Mouse (Mus musculus): ENCODE results near the gene Hexdc. TPM values are rescaled to one million over a fixed set of nuclear protein-coding genes. Genes with fewer than 3 reads are reported as not detected.

Gene Hexdc
- polyA plus RNA-seq, 1 experiment from 2014 or later: 12.2 TPM

Other genes with a start within 250 kb of the Hexdc start
- gene Csnk1d, start 213.1 kb upstream of the Hexdc start, polyA plus RNA-seq (2016; fragmentation: Nextera tagmentation; extraction: Ambion mirVana): 157 TPM in 2 replicates
- 0.34 and 0.47 TPM in 2 replicates for gene Cd7, start 165.0 kb upstream of the Hexdc start, polyA plus RNA-seq (2016; fragmentation: Nextera tagmentation; extraction: Ambion mirVana)
- gene Sectm1b, start 140.9 kb upstream of the Hexdc start, polyA plus RNA-seq (2016; fragmentation: Nextera tagmentation; extraction: Ambion mirVana): not detected in 2 replicates
- gene Sectm1a, start 123.2 kb upstream of the Hexdc start, polyA plus RNA-seq (2016; fragmentation: Nextera tagmentation; extraction: Ambion mirVana): not detected in 2 replicates
- gene Tex19.2, start 85.8 kb upstream of the Hexdc start, polyA plus RNA-seq (2016; fragmentation: Nextera tagmentation; extraction: Ambion mirVana): not detected in 2 replicates
- gene Tex19.1, start 58.3 kb upstream of the Hexdc start, polyA plus RNA-seq (2016; fragmentation: Nextera tagmentation; extraction: Ambion mirVana): not detected in 2 replicates
- 0.25 and 0.46 TPM in 2 replicates for gene Uts2r, start 44.2 kb upstream of the Hexdc start, polyA plus RNA-seq (2016; fragmentation: Nextera tagmentation; extraction: Ambion mirVana)
- gene Ogfod3, start 278 bp downstream of the Hexdc start, polyA plus RNA-seq (2016; fragmentation: Nextera tagmentation; extraction: Ambion mirVana): 18.2 and 19.7 TPM in 2 replicates
- gene Cybc1, start 24.9 kb downstream of the Hexdc start, polyA plus RNA-seq (2016; fragmentation: Nextera tagmentation; extraction: Ambion mirVana): 41.2 and 42.1 TPM in 2 replicates
- gene Narf, start 32.8 kb downstream of the Hexdc start, polyA plus RNA-seq (2016; fragmentation: Nextera tagmentation; extraction: Ambion mirVana): 90.2 and 96.2 TPM in 2 replicates
- 15.2 and 15.3 TPM in 2 replicates for gene Foxk2, start 55.6 kb downstream of the Hexdc start, polyA plus RNA-seq (2016; fragmentation: Nextera tagmentation; extraction: Ambion mirVana)
- 88.8 and 91.2 TPM in 2 replicates for gene Wdr45b, start 150.0 kb downstream of the Hexdc start, polyA plus RNA-seq (2016; fragmentation: Nextera tagmentation; extraction: Ambion mirVana)
- 6.4 and 6.6 TPM in 2 replicates for gene Rab40b, start 183.8 kb downstream of the Hexdc start, polyA plus RNA-seq (2016; fragmentation: Nextera tagmentation; extraction: Ambion mirVana)
- gene Fn3krp, start 217.0 kb downstream of the Hexdc start, polyA plus RNA-seq (2016; fragmentation: Nextera tagmentation; extraction: Ambion mirVana): 7.1 and 9.7 TPM in 2 replicates
- 2.3 and 3.1 TPM in 2 replicates for gene Fn3k, start 230.5 kb downstream of the Hexdc start, polyA plus RNA-seq (2016; fragmentation: Nextera tagmentation; extraction: Ambion mirVana)
- gene Tbcd, start 247.5 kb downstream of the Hexdc start, polyA plus RNA-seq (2016; fragmentation: Nextera tagmentation; extraction: Ambion mirVana): 63.1 and 65.3 TPM in 2 replicates